Mouse (Mus musculus) testis, postnatal 14 days (tissue): ENCODE measurements around the gene Rergl.

ENCODE experiments used
- DNase-seq: peaks from one replicate; pipeline ENCODE4 v3.0.0; 2021; ENCODE audit warnings: low spot score

Rergl gene

GRCm38 (mm10) chr6:139501876-139502275, at the start of gene Rergl:
TSS of gene Rergl (minus strand) at chr6:139501976.
- no peak for DNase-seq

DNA sequence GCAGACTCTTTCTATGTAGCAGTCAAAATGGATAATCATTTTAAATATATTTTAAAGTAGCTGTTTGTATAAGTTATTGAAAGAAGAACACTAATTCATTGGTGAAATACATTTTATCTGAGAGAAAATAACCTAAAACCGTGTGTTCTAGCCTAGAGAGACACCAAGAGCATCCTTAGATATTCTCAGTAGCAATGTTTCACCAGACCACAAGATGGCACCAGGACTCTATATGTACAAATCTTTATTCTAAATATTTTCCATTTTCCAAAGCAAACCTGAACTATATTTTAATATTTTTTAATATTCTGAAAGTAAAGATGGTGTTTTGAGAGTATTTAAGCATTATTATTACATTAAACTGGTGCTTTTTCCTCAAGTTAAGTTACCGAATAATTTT, 36.7 kb upstream of the Rergl start:
- no peak for DNase-seq

DNA sequence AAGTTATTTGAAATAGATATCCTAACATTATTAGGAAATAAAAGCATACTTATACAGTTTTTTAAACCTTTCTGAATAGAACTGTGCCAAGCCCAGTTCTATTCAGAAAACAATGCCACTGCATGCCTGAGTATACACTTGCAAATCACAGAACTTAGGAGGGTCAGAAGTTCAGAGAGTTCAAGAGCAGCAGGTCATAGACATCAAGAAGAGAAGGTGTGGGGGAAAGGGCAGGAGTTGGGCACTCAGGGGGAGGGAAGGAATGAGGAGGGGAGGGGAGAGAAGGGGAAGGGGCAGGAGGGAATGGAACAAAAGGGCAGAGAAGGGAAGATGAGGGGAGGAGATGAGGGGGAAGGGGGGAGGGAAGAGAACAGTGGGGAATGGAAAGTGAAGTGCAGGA, 23.6 kb upstream of the Rergl start:
- no peak for DNase-seq

DNA sequence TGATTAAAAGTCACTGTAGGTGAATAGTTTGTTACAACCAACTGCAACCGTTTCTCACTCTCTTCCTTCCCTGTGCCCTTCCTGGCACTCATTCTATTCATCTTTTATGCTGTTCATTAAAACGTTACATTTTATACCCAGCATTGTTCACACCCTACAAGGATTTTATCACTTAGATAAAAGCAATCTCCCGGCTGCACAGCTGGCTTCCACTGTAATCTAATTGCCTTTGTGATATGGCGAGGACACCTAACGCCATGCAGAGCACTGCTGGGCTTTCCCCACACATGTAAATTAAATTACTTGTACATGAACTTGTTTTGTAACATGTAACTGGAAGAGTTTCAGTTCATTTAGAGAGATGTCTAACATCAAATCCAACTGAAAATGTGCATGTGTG, 22.5 kb upstream of the Rergl start:
- no peak for DNase-seq

DNA sequence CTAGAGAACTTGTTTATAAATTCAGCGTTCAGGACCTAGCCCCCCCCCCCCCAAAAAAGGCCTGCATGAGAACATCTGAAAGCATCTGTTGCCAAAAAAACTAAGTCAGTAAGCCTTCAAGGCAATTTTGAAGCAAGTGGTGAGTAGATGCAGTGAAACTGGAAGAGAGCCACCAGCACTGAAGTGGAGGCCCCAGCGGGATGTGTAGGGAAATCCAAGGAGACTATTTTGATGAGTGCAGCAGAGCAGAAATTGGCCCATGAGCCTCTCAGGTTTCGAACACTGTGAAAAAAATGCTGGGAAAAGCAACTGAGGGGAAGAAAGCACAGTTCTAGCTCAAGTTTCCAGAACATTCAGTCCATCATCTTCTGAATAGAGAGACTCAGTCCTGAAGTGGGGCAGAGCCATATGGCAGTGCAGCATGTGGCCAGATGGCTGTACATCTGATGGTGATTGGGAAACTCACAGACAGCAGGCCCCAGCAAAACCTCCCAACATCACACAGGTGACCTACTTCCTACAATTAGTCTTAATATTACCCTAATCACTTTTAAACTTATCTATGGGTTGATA, 13.2 kb upstream of the Rergl start:
- DNase-seq, result no peak

DNA sequence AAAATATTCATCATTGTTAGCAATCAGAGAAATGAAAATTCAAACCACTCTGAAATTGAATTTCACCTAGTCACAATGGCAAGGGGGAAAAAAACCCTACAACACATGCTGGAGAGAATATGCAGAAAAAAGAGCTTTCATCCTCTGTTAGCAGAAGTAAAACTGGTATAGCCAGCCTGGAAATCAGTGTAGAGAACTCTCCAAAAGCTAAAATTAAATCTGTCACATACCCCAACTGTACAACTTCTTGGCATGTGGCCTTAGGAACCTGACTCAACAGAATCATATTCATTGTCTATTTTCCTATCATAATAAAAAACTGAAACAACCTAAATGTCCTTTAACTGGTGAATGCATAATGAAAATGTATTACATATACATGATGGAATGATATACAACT, 22.0 kb downstream of the Rergl start:
- no peak for DNase-seq

GRCm38 (mm10) chr6:139464980-139465379, 36.8 kb downstream of the Rergl start:
- no peak for DNase-seq

GRCm38 (mm10) chr6:139464292-139464691, 37.5 kb downstream of the Rergl start:
- DNase-seq, result no peak

GRCm38 (mm10) chr6:139461094-139461493, 40.7 kb downstream of the Rergl start:
- DNase-seq, result no peak

- DNase-seq, result no peak
Measured at GRCm38 (mm10) chr6:139460470-139460869, 41.3 kb downstream of the Rergl start.

DNA sequence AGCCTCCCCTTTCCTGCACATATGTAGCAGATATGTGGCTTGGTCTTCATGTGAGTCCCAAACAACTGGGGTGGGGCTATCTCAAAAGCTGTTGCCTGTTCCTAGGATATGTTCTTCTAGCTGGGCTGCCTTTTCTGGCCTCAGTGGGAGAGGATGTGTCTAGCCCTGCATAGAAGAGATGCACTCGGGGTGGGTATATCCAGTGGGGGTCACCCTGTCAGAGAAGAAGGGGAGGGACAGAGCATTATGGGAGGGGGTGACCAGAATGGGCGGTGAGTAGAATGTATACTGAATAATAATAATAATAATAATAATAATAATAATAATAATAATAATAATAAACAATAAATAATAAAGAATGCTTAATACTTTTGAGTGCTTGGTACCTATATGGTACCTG, 57.8 kb downstream of the Rergl start:
- no peak for DNase-seq
